Mouse (Mus musculus) liver, embryonic 14.5 days (tissue): ENCODE measurements at regions not wholly inside any gene's neighbourhood (a gene's known extent, or its start where the extent isn't known, plus 50 kb on each side); places are given as distances from the start of the nearest gene placed in this dataset.

Experiments used
- CTCF ChIP-seq: IDR thresholded peaks from 2 replicates; pipeline ENCODE4 v1.5.1; 2016; ENCODE audit warnings: antibody characterized with exemption, low read depth, control low read depth
- EP300 ChIP-seq: IDR thresholded peaks from 2 replicates; pipeline ENCODE4 v1.6.1; 2016; ENCODE audit warnings: antibody characterized with exemption, low read depth

DNA sequence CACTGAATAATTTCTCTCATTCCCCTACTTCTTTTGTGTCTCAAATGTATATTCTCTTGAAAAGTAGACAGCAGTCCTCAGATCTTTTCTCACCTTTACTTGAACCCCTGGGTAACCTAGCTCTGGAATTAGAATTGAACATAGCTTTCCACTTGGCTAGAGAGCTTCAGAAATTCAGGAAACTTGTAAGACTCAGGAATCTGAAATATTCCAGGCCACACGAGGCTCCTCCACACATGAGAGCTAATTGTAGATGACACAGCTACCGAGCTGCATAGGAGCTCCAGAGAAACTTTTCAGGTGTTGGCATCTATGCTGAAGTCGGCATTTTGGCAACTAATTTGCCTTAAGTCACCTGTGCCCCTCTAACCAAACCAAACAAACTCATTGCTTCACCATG is 417.7 kb upstream of the Adgrl4 start:
- TF ChIP-seq EP300 (no peak), CTCF (no peak)
